Comparison of ENCODE assay signal across 8 mouse cellular contexts in genomic region chr5:121606151-121606550, GRCm38 (mm10). TPM values are rescaled to one million over a fixed set of nuclear protein-coding genes. Genes with fewer than 3 reads are reported as not detected.
DNase-seq lines count a peak whose midpoint lies in the region; ATAC-seq and TF ChIP-seq lines count a peak whose summit lies in the region.

No protein-coding gene starts in this region.

- no peak for ATAC-seq in cerebellum, adult (ENCODE audit: insufficient number of reproducible peaks, low FRiP score, low TSS enrichment)
- peak; percentile 58 for ATAC-seq in Patski
- peak; percentile 78 for ATAC-seq in megakaryocyte, adult 5-6 weeks (ENCODE audit: poor library complexity, severe bottlenecking)

- no peak overlapping the region for H3K4me3 ChIP-seq in heart, adult 2 months
- H3K4me3 ChIP-seq in spleen, adult 2 months (ENCODE audit: extremely low read depth, insufficient read depth, insufficient read length) = no peak overlapping the region

- in situ Hi-C loops in Patski (cut with MboI; ENCODE audit: low pct_unique_long_range_greater_than_20kb) = no loop called here

- H3K36me3 ChIP-seq in heart, adult 2 months (ENCODE audit: control insufficient read depth, insufficient read depth, low read length) = no peaks in the 10 kb centered on the region
- H3K36me3 ChIP-seq in spleen, adult 2 months (ENCODE audit: control insufficient read depth, insufficient read depth, low read length) = no peaks in the 10 kb centered on the region

- POLR2A ChIA-PET in Patski (lab: Charles Lee) = interaction anchor here (0.5 to 1.2 kb wide), 3 partner anchors 13 to 61 kb away, joined by 4 to 9 read pairs (median 8); partner anchors contain the start of gene Acad12

- H3K27ac ChIP-seq in heart, adult 2 months = no peak overlapping the region
- H3K27ac ChIP-seq in spleen, adult 2 months (ENCODE audit: insufficient read depth, low read length) = no peak overlapping the region

- TF ChIP-seq EP300 in heart, adult 2 months (IDR thresholded peaks at IDR 0.05; ENCODE audit: insufficient read depth, low read depth, low read length) = no peak

- CTCF ChIA-PET in Patski (lab: Charles Lee) = interaction anchor here (0.6 to 1.8 kb wide), 18 partner anchors 10 to 173 kb away, joined by 3 to 10 read pairs (median 4); partner anchors contain the start of genes Acad12 and Aldh2

- peaks cover 5% of the 10 kb centered on the region for H3K4me1 ChIP-seq in heart, adult 2 months (ENCODE audit: control insufficient read depth, insufficient read depth, low read length)
- H3K4me1 ChIP-seq in spleen, adult 2 months (ENCODE audit: control insufficient read depth, insufficient read depth, insufficient read length) = no peaks in the 10 kb centered on the region; the same call in 1 of the 2 replicates

- no peaks in the 10 kb centered on the region for H3K79me2 ChIP-seq in heart, adult 2 months (replicated peaks; ENCODE audit: control insufficient read depth, insufficient read depth, low read length)

- no peak for TF ChIP-seq POLR2A in heart, adult 2 months (IDR thresholded peaks at IDR 0.05; ENCODE audit: insufficient read depth, low read depth, low read length)
- TF ChIP-seq POLR2A in spleen, adult 2 months (IDR thresholded peaks at IDR 0.05; ENCODE audit: low read depth, low read length) = no peak

- WGBS in heart, adult 2 months = 0% methylated on average over 2 of the region's 2 CpGs
- 0% methylated on average over 2 of the region's 2 CpGs for WGBS in spleen, adult 2 months

- peak; percentile 56 for DNase-seq in cerebellum, adult 11 months
- DNase-seq in Patski (ENCODE audit: low read depth, low spot score) = no peak
- peak; percentile 71 to 85 for DNase-seq in cerebellum, postnatal 25 days
- peak; percentile 73 to 86 for DNase-seq in heart, adult 2 months
- peak; percentile 61 to 68 for DNase-seq in layer of hippocampus, postnatal 14 days (ENCODE audit: low spot score in 2 of 2)
- DNase-seq in spleen, adult 2 months (ENCODE audit: low read depth in 1 of 2, low spot score in 2 of 2) = peak; percentile 44 to 77

- peak; percentile 92 for TF ChIP-seq CTCF in Patski (IDR thresholded peaks at IDR 0.05)
- TF ChIP-seq CTCF in heart, adult 2 months (IDR thresholded peaks at IDR 0.05) = peak; percentile 96
- TF ChIP-seq CTCF in spleen, adult 2 months (IDR thresholded peaks at IDR 0.05; ENCODE audit: extremely low read depth, insufficient read depth, insufficient read length, insufficient replicate concordance) = peak; percentile 82; the same call in 1 of the 2 replicates

- intact Hi-C loops in heart, adult 2 months (cut with DNase I) = no loop called here

- no peak overlapping the region for H3K9ac ChIP-seq in heart, adult 2 months (ENCODE audit: low read depth, low read length)

- no peaks in the 10 kb centered on the region for H3K27me3 ChIP-seq in Patski
- no peaks in the 10 kb centered on the region for H3K27me3 ChIP-seq in heart, adult 2 months (ENCODE audit: control insufficient read depth, insufficient read depth, low read length)
- H3K27me3 ChIP-seq in spleen, adult 2 months (ENCODE audit: control insufficient read depth, insufficient read depth, low read length) = no peaks in the 10 kb centered on the region

RNA-seq across cellular contexts. Expression of gene Aldh2, which starts 12.5 kb away (rescaled TPM):
- 470 TPM for polyA plus RNA-seq in Patski (2021)
- total RNA-seq in heart, adult 2 months (2021) = 100 to 1,000 TPM; 339 to 371 TPM
- polyA plus RNA-seq in heart, adult 2 months (2012; rRNA removed) = 433 and 501 TPM in 2 replicates
- 10 to 100 TPM; 88.3 to 96.7 TPM for total RNA-seq in layer of hippocampus, postnatal 14 days (2021)
- total RNA-seq in megakaryocyte, adult 5-6 weeks (2015) = 137 and 142 TPM in 2 replicates
- total RNA-seq in megakaryocyte, adult 5-6 weeks (2017) = 505 and 509 TPM in 2 replicates
- 384 and 386 TPM in 2 replicates for polyA plus RNA-seq in spleen, adult 2 months (2012; rRNA removed)

RNA-seq across cellular contexts. Expression of gene Acad12, which starts 12.6 kb away (rescaled TPM):
- 29.8 TPM for polyA plus RNA-seq in Patski (2021)
- total RNA-seq in heart, adult 2 months (2021) = 10 to 100 TPM; 68.2 to 80.2 TPM
- 85.7 and 125 TPM in 2 replicates for polyA plus RNA-seq in heart, adult 2 months (2012; rRNA removed)
- total RNA-seq in layer of hippocampus, postnatal 14 days (2021) = 1 to 10 TPM; 4.7 to 4.9 TPM
- 1.1 and 5.4 TPM in 2 replicates for total RNA-seq in megakaryocyte, adult 5-6 weeks (2015)
- total RNA-seq in megakaryocyte, adult 5-6 weeks (2017) = 2.1 and 5.5 TPM in 2 replicates
- polyA plus RNA-seq in spleen, adult 2 months (2012; rRNA removed) = 3.9 and 5.5 TPM in 2 replicates

RNA-seq across cellular contexts. Expression of gene Acad10, which starts 54.2 kb away (rescaled TPM):
- 34.7 TPM for polyA plus RNA-seq in Patski (2021)
- 10 to 100 TPM; 24.1 to 24.7 TPM for total RNA-seq in heart, adult 2 months (2021)
- 5.2 and 6.6 TPM in 2 replicates for polyA plus RNA-seq in heart, adult 2 months (2012; rRNA removed)
- total RNA-seq in layer of hippocampus, postnatal 14 days (2021) = 1 to 10 TPM; 3.3 to 3.5 TPM
- 0.46 and 0.60 TPM in 2 replicates for total RNA-seq in megakaryocyte, adult 5-6 weeks (2015)
- total RNA-seq in megakaryocyte, adult 5-6 weeks (2017) = 0.69 and 1.4 TPM in 2 replicates
- 3.9 and 4.4 TPM in 2 replicates for polyA plus RNA-seq in spleen, adult 2 months (2012; rRNA removed)

RNA-seq across cellular contexts. Expression of gene Brap, which starts 54.2 kb away (rescaled TPM):
- polyA plus RNA-seq in Patski (2021) = 65.3 TPM
- 10 to 100 TPM; 27.8 to 29.8 TPM for total RNA-seq in heart, adult 2 months (2021)
- 16.6 and 23.1 TPM in 2 replicates for polyA plus RNA-seq in heart, adult 2 months (2012; rRNA removed)
- total RNA-seq in layer of hippocampus, postnatal 14 days (2021) = 10 to 100 TPM; 60.3 to 65.6 TPM
- total RNA-seq in megakaryocyte, adult 5-6 weeks (2015) = 22.7 and 25.6 TPM in 2 replicates
- total RNA-seq in megakaryocyte, adult 5-6 weeks (2017) = 53.5 and 71.5 TPM in 2 replicates
- 17.9 and 22.5 TPM in 2 replicates for polyA plus RNA-seq in spleen, adult 2 months (2012; rRNA removed)

Comparison
In these comparisons a context has a peak if more than half of its experiments do, and no peak if none do; other contexts are left out.
1. RNA of gene Acad12, which starts 12.6 kb away (total RNA-seq): 68.2 to 80.2 TPM in heart, adult 2 months; 4.7 to 4.9 TPM in layer of hippocampus, postnatal 14 days and 1.1 to 5.5 TPM in megakaryocyte, adult 5-6 weeks; every median in the first group is over 10 times any median in the second.
2. RNA of gene Acad10, which starts 54.2 kb away (total RNA-seq): 24.1 to 24.7 TPM in heart, adult 2 months; 3.3 to 3.5 TPM in layer of hippocampus, postnatal 14 days and 0.46 to 1.4 TPM in megakaryocyte, adult 5-6 weeks; every median in the first group is over 4 times any median in the second.
3. Peak in every context shown above with its lines, with median percentiles within 50 percentile points of each other: CTCF ChIP-seq.